Comparison of ENCODE assay signal across 15 mouse cellular contexts in genomic region chr3:55531204-55532044, GRCm38 (mm10). TPM values are rescaled to one million over a fixed set of nuclear protein-coding genes. Genes with fewer than 3 reads are reported as not detected.
DNase-seq lines count a peak whose midpoint lies in the region; ATAC-seq and TF ChIP-seq lines count a peak whose summit lies in the region.
"Had no signal": no experiment of that assay in that cellular context is flagged by ENCODE, and none has a peak within 500 bp of the region (broad histone marks: within the 10 kb centered on the region; RNA-seq: fewer than 3 reads in every experiment).

No protein-coding gene starts in this region.

- H3K9me3 ChIP-seq in forebrain, embryonic 15.5 days: no peaks in the 10 kb centered on the region
- no peaks in the 10 kb centered on the region for H3K9me3 ChIP-seq in forebrain, embryonic 14.5 days (replicated peaks; ENCODE audit: control insufficient read depth, low read length)
- no peaks in the 10 kb centered on the region for H3K9me3 ChIP-seq in hindbrain, embryonic 13.5 days
- H3K9me3 ChIP-seq in hindbrain, embryonic 12.5 days (replicated peaks): no peaks in the 10 kb centered on the region
- H3K9me3 ChIP-seq in liver, postnatal 0 days (ENCODE audit: low read length): no peaks in the 10 kb centered on the region

- H3K4me1 ChIP-seq in forebrain, embryonic 15.5 days: peaks cover 14% of the 10 kb centered on the region; the same call in 1 of the 2 replicates
- H3K4me1 ChIP-seq in forebrain, embryonic 14.5 days (ENCODE audit: control insufficient read depth, insufficient read depth, low read length): peaks cover 3% of the 10 kb centered on the region; the same call in 1 of the 2 replicates
- peaks cover 32% of the 10 kb centered on the region for H3K4me1 ChIP-seq in hindbrain, embryonic 13.5 days (replicated peaks)
- H3K4me1 ChIP-seq in hindbrain, embryonic 12.5 days: peaks cover 37% of the 10 kb centered on the region
- no peaks in the 10 kb centered on the region for H3K4me1 ChIP-seq in liver, postnatal 0 days (ENCODE audit: insufficient read depth)

- DNase-seq in forebrain, embryonic 14.5 days (ENCODE audit: low spot score): no peak
- DNase-seq in thymus, postnatal 4 days: peak; percentile 11
- no peak for DNase-seq in thymus, postnatal 0 days (ENCODE audit: low spot score)
- DNase-seq in liver, postnatal 0 days: no peak
- DNase-seq in retina, postnatal 1 day: no peak
- DNase-seq: B cell, adult 2 months; heart, adult 2 months; kidney, adult 9 months; lung, postnatal 4 days had no signal

- ATAC-seq in forebrain, embryonic 15.5 days (replicated peaks): 0 out of 2 replicates have a peak, but pooled peaks have one; percentile 46
- ATAC-seq in forebrain, embryonic 14.5 days: no peak
- no peak for ATAC-seq in hindbrain, embryonic 13.5 days (ENCODE audit: low FRiP score)
- ATAC-seq in hindbrain, embryonic 12.5 days (ENCODE audit: low FRiP score): no peak
- no peak for ATAC-seq in liver, postnatal 0 days

- no peak for TF ChIP-seq CTCF in liver, postnatal 0 days (IDR thresholded peaks at IDR 0.05; ENCODE audit: low read depth)

- H3K27me3 ChIP-seq in forebrain, embryonic 15.5 days: no peaks in the 10 kb centered on the region
- H3K27me3 ChIP-seq in forebrain, embryonic 14.5 days (replicated peaks; ENCODE audit: control insufficient read depth, insufficient read depth, low read length): no peaks in the 10 kb centered on the region
- no peaks in the 10 kb centered on the region for H3K27me3 ChIP-seq in hindbrain, embryonic 13.5 days
- H3K27me3 ChIP-seq in hindbrain, embryonic 12.5 days: no peaks in the 10 kb centered on the region
- no peaks in the 10 kb centered on the region for H3K27me3 ChIP-seq in liver, postnatal 0 days (ENCODE audit: insufficient read depth, low read length)

- TF ChIP-seq EP300 in liver, postnatal 0 days (IDR thresholded peaks at IDR 0.05; ENCODE audit: low read depth): no peak

- H3K4me3 ChIP-seq in forebrain, embryonic 15.5 days: no peak overlapping the region
- no peak overlapping the region for H3K4me3 ChIP-seq in forebrain, embryonic 14.5 days (ENCODE audit: low read depth, low read length)
- H3K4me3 ChIP-seq in hindbrain, embryonic 13.5 days: no peak overlapping the region
- H3K4me3 ChIP-seq in hindbrain, embryonic 12.5 days: no peak overlapping the region
- H3K4me3 ChIP-seq in liver, postnatal 0 days (ENCODE audit: low read depth, low read length): no peak overlapping the region
- H3K4me3 ChIP-seq: heart, adult 2 months had no signal

- H3K9ac ChIP-seq in forebrain, embryonic 15.5 days (replicated peaks): no peak overlapping the region
- H3K9ac ChIP-seq in forebrain, embryonic 14.5 days (ENCODE audit: low read length): no peak overlapping the region
- H3K9ac ChIP-seq in hindbrain, embryonic 13.5 days: no peak overlapping the region
- no peak overlapping the region for H3K9ac ChIP-seq in hindbrain, embryonic 12.5 days
- H3K9ac ChIP-seq in liver, postnatal 0 days (replicated peaks): no peak overlapping the region

- no peak overlapping the region for H3K4me2 ChIP-seq in forebrain, embryonic 15.5 days (replicated peaks)
- no peak overlapping the region for H3K4me2 ChIP-seq in forebrain, embryonic 14.5 days (ENCODE audit: low read length)
- H3K4me2 ChIP-seq in hindbrain, embryonic 13.5 days: no peak overlapping the region
- no peak overlapping the region for H3K4me2 ChIP-seq in hindbrain, embryonic 12.5 days (replicated peaks)
- H3K4me2 ChIP-seq in liver, postnatal 0 days (ENCODE audit: low read depth, low read length): no peak overlapping the region

- peaks cover 9% of the 10 kb centered on the region; the same call in 1 of the 2 replicates for H3K36me3 ChIP-seq in forebrain, embryonic 15.5 days
- peaks cover 9% of the 10 kb centered on the region; the same call in 1 of the 2 replicates for H3K36me3 ChIP-seq in forebrain, embryonic 14.5 days (ENCODE audit: control insufficient read depth, insufficient read depth, low read length)
- peaks cover 14% of the 10 kb centered on the region for H3K36me3 ChIP-seq in hindbrain, embryonic 13.5 days
- H3K36me3 ChIP-seq in hindbrain, embryonic 12.5 days: no peaks in the 10 kb centered on the region
- no peaks in the 10 kb centered on the region for H3K36me3 ChIP-seq in liver, postnatal 0 days (replicated peaks; ENCODE audit: insufficient read depth, low read length)

- no peak overlapping the region for H3K27ac ChIP-seq in forebrain, embryonic 15.5 days (replicated peaks)
- H3K27ac ChIP-seq in forebrain, embryonic 14.5 days (ENCODE audit: low read depth, low read length): no peak overlapping the region
- H3K27ac ChIP-seq in hindbrain, embryonic 13.5 days: 0 out of 2 replicates have a peak overlapping the region, but pooled peaks have one; percentile 20
- H3K27ac ChIP-seq in hindbrain, embryonic 12.5 days: no peak overlapping the region; the same call in 1 of the 2 replicates
- no peak overlapping the region for H3K27ac ChIP-seq in liver, postnatal 0 days (ENCODE audit: low read depth)
- H3K27ac ChIP-seq: heart, adult 2 months had no signal

- WGBS in forebrain, embryonic 15.5 days: 75% methylated on average over 14 of the region's 14 CpGs
- 86% methylated on average over 14 of the region's 14 CpGs for WGBS in forebrain, embryonic 14.5 days
- 76% methylated on average over 14 of the region's 14 CpGs for WGBS in hindbrain, embryonic 13.5 days
- 78% methylated on average over 14 of the region's 14 CpGs for WGBS in hindbrain, embryonic 12.5 days
- WGBS in liver, postnatal 0 days (ENCODE audit: insufficient replicate concordance): 61% methylated on average over 14 of the region's 14 CpGs

RNA-seq across cellular contexts. Expression of gene Gm21954, which starts 59.4 kb away (rescaled TPM):
- not detected in 2 replicates for polyA plus RNA-seq in forebrain, embryonic 15.5 days (2015; fragmentation: Nextera tagmentation; extraction: Ambion mirVana)
- polyA plus RNA-seq in forebrain, embryonic 14.5 days (2014; fragmentation: Nextera tagmentation; extraction: Ambion mirVana): not detected in 2 replicates
- not detected in 2 replicates for polyA plus RNA-seq in hindbrain, embryonic 13.5 days (2015; fragmentation: Nextera tagmentation; extraction: Ambion mirVana)
- polyA plus RNA-seq in hindbrain, embryonic 12.5 days (2016; fragmentation: Nextera tagmentation; extraction: Ambion mirVana): not detected in 2 replicates
- not detected in 2 replicates for polyA plus RNA-seq in thymus, postnatal 0 days (2015; fragmentation: Nextera tagmentation; extraction: Ambion mirVana)
- not detected in 2 replicates for polyA plus RNA-seq in liver, postnatal 0 days (2015; fragmentation: Nextera tagmentation; extraction: Ambion mirVana)
- polyA plus RNA-seq: cortical plate, adult 2 months; heart, adult 2 months; liver, adult 2 months; stomach, embryonic 14.5 days had no signal
